Mouse (Mus musculus): ENCODE measurements around the gene Tdrkh. TPM values are rescaled to one million over a fixed set of nuclear protein-coding genes. Genes with fewer than 3 reads are reported as not detected.

Gene Tdrkh
- total RNA-seq, 2 experiments from 2014 or later: 44.1 TPM

DNA sequence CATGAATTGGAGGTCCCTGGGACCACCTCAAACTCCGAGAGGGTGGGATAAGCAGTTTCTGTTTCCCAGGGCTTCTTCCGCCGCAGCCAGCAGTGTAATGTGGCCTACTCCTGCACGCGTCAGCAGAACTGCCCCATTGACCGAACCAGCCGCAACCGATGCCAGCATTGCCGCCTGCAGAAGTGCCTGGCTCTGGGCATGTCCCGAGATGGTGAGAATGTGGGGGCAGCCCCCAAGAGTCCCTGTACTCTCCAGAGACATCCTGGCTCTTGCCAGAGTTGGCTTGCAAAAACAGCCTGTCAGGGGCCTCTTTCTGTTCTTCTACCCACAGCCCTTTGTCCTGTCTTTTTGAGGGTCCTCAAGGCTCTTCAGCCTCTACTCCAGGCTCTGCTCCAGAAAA, 25.7 kb upstream of the Tdrkh start:
- DNase-seq (ENCODE audit: extremely low spot score in 1 of 2, low spot score in 1 of 2): no peak

DNA sequence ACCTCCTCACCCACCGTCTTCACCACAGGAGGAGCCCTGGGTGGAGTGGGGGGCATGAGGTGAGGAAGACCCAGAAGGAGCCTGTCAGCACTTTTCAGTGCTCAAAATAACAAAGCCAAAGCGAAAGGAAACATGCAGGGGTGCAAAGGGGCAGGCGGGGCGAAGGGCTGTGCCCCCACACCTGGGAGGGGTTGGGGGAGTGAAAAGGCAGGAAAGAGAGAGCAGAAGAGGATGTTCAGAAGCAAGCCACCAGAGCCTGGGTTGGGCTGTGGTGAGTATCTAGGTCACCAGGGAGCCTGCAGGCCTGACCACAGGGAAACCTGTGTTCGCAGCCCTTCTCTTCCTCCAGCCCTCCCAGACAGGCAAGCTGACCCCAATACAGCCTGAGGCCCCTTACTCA, 25.0 kb upstream of the Tdrkh start:
- DNase-seq (ENCODE audit: extremely low spot score in 1 of 2, low spot score in 1 of 2): no peak

DNA sequence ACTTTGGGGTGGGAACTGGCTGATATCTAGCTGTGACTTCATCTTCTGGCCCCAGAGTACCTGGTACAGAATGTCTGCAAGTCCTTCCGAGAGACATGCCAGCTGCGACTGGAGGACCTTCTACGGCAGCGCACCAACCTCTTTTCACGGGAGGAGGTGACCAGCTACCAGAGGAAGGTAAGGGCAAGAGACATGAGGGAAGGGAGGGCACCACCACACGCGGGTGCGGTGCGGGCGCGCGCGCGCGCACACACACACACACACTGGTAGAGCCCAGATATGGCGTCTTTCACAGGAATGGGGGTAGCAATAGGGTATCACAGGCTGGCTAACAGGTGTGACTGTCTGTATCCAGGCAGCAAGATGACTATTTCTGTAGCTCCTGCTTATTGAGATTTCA, 23.7 kb upstream of the Tdrkh start:
- DNase-seq (ENCODE audit: extremely low spot score in 1 of 2, low spot score in 1 of 2): no peak

DNA sequence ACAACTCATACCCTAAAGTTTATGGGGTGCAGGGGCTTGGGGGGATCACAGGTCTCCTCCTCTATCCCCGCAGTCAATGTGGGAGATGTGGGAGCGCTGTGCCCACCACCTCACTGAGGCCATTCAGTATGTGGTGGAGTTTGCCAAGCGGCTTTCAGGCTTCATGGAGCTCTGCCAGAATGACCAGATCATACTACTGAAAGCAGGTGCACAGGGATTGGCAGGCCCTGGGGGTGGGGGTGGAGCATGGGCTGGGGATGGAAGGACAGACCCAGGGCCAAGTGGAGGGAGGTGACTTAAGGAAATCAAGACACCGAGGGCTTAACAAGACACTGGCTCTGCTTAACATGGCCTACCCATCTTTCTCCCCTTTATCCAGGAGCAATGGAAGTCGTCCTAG, 22.1 kb upstream of the Tdrkh start:
- no peak for DNase-seq (ENCODE audit: extremely low spot score in 1 of 2, low spot score in 1 of 2)

DNA sequence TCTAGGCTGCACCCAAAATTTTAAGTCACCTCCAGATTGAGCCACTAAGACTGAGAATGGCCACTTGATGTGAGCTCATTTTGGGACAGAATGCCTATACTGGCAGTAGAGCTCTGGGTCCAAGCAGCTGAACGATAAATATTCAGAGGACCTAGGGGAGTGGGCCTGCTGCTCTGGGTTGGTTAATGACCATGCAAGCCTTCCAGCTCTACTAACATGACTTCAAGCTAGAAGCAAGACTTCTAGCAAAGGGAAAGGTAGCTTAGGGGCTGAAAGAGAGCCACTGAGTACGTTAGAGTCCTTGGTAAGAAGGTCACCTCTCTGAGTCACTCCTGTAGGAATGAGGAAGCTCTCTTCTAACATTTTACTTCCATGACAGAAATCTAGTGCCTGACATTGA, 20.9 kb upstream of the Tdrkh start:
- no peak for DNase-seq (ENCODE audit: extremely low spot score in 1 of 2, low spot score in 1 of 2)

DNA sequence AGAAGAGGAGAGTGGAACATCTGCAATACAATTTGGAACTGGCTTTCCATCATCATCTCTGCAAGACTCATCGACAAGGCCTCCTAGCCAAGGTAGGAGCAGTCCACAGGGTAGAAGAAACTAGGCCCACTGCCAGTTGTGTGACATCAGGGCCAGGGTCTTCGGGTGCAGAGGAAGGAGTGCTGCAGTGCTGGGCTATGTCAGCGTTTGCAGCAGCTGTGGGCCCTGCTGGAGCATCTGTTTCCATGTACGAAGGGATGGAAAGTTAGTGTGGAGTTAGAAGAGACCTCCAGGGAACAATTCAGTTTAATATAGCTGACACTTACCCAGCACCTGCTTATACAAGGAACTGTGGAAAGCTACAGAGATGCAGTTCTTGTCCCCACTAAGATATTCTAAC, 20.0 kb upstream of the Tdrkh start:
- no peak for DNase-seq (ENCODE audit: extremely low spot score in 1 of 2, low spot score in 1 of 2)

DNA sequence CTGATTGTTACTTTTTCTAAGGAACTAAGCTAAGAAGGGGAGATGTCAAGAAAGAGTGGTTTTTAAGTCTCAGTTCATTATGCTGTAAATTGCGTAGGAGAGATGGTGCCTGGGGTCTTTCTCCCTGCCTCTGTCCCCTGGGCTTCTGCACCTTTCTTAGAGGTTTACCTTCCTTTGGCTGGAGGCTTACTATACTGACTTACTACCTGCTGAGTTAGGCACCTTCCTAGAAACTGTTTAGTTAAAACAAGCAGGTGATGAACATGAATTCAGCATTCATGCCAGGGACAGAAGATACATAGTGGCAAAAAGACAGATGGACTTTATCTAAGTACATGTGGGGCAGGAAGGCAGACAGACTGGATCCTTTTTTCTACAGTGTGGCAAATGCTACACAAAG, 16.7 kb upstream of the Tdrkh start:
- no peak for DNase-seq (ENCODE audit: extremely low spot score in 1 of 2, low spot score in 1 of 2)

DNA sequence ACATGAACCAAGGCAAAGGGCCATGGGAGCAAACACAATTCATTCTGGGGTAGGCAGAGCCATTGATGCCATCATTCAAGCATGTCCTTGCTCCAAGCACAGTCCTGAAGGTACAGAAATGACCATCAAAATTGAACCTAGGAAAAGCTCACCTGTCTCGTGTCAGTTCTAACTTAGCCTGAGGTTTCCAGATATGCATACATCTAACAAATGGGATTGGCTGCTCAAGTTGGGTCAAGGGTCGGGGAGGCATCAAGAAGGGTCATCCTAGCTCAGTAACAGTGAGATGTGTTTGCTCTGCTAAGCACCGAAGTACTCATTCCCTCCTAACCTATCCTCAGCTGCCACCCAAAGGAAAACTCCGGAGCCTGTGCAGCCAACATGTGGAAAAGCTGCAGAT, 16.2 kb upstream of the Tdrkh start:
- DNase-seq (ENCODE audit: extremely low spot score in 1 of 2, low spot score in 1 of 2): no peak

DNA sequence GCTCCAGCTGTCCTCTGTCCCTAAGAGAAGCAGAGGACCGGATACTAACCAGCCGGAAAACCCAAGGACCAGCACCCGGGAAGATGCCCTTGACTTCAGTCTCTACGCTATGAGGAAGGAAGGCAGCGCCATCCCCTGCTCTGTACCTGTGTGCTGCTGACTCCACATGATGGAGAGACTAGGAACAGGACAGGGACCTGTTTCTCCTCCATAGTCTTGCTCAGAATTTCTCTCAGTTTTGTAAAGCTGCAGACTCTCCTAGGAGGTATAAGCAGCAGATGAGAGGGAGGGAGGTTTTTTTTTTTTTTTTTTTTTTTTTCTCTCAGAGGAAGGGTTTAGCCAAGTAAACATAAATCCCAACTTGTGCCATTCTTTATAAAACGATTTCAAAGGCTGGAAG, 14.9 kb upstream of the Tdrkh start, which contains the start of gene Lingo4:
Gene Lingo4 (plus strand): TSS at position 301 of the 400 bp plus-strand sequence.
- no peak for DNase-seq (ENCODE audit: extremely low spot score in 1 of 2, low spot score in 1 of 2)

DNA sequence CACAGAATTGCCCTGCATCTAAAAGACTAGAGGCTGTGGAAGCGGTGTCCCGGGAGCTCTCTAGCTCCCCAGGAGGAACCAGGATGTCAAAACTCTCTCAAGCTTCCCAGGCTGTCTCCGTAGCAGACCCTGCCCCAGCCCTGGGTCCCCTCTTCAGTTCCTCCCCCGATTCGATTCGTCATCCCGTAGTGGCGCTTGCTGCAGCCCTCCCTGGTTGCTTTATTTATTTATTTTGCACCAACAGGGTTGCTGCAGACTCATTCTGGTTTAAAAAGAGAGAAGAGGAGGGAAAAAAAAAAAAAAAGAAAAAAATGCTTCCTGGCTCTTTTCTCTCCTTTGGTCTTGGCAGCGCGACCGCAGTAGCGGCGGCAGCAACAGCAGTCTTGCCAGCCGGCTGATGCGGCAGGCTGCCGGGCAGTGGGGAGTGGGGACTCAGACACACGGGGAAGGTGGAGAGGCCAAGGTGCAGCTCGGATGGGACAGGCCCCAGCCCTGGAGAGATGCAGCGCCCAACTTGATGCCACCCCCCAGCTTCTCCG, 14.1 kb upstream of the Tdrkh start:
- DNase-seq (ENCODE audit: extremely low spot score in 1 of 2, low spot score in 1 of 2): peak in 1 of 2 experiments; percentile 17

DNA sequence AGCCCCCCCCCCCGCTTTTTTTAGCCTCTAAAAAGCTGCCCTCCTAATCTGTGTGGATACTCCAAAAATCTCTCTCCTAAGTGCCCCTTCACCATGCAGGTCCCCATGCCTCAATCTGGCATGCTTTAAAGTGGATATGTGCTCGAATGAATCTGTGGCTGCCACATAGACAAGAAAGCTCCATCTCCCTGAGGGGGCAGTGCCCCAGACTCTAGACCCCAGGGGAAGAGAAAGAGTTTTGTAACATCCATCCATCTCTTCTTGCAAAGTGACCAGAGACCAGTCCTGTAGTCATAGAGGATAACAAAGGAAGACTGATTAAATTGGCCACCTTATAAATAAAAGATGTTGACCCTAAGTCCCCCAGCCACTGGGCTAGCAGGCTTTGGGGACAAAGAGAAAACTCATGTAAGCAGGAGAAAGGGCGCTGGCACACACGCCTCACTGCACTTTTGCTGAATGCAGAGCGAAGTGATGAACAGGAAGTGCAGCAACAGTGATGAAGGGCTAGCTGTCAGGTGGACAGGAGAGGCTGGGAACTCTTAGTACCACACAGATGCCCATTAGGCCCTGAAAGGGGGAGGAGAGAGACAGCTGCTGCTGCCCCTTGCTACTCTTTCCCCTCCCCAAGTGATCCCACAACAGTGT, 13.3 kb upstream of the Tdrkh start:
- no peak for DNase-seq (ENCODE audit: extremely low spot score in 1 of 2, low spot score in 1 of 2)

DNA sequence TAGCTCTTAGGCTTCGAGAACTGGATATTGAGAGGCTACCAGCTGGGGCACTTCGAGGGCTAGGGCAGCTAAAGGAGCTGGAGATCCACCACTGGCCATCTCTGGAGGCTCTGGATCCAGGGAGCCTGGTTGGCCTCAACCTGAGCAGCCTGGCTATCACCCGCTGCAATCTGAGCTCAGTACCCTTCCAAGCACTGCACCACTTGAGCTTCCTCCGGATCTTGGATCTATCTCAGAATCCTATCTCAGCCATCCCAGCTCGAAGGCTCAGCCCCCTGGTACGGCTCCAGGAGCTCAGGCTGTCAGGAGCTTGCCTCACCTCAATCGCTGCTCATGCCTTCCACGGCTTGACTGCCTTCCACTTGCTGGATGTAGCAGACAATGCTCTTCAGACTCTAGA, 10.6 kb upstream of the Tdrkh start:
- DNase-seq (ENCODE audit: extremely low spot score in 1 of 2, low spot score in 1 of 2): no peak

DNA sequence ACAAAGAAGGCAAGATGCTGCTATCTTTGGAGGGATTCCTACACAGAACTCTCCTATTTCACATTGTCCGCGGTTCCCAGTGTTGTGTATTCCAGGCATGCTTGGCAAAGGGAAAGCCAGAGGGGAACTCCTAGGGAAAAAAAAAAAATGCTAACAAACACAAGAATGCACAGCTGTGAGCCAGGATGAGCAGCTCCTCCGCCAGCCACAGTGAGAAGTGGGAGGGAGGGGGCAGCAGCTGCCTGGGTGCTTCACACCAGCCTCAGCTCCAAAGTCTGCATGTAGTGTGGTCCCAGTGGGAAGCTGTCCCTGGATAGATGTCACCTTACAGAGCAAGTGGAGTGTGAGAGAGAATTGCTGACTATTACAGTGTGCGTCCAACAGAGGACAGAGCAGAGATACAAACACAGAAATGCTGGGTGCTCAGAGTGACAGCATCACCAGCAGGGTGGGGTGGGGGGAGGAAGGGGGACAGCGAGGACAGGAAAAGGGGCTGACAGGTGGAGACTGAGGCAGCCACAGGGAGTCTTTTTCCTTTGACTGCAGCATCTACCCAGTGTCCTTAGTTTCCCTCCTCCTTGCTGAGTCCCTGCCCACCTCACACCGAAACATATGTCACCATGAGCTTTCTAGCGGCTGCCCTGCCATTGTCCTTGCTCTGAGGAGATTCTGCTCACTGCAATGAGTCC, 8.6 kb upstream of the Tdrkh start:
- DNase-seq (ENCODE audit: extremely low spot score in 1 of 2, low spot score in 1 of 2): no peak

DNA sequence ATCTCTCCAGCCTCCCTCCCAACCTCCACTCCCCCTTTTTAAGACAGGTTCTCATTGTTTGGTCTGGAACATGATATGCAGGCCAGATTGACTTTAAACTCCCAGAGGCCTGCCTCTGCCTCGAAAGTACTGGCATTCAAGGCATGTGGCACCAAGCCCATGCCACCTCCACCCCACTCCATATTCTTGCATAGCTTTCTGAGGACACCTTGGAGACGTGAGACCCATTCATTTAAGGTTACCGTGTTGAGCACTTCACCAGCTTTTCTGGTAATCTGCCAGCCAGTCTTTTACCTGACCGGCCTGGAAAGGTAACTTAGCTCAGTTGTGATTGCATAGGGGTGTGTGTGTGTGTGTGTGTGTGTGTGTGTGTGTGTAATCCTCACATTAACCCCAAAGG, 7.5 kb upstream of the Tdrkh start:
- DNase-seq (ENCODE audit: extremely low spot score in 1 of 2, low spot score in 1 of 2): no peak

DNA sequence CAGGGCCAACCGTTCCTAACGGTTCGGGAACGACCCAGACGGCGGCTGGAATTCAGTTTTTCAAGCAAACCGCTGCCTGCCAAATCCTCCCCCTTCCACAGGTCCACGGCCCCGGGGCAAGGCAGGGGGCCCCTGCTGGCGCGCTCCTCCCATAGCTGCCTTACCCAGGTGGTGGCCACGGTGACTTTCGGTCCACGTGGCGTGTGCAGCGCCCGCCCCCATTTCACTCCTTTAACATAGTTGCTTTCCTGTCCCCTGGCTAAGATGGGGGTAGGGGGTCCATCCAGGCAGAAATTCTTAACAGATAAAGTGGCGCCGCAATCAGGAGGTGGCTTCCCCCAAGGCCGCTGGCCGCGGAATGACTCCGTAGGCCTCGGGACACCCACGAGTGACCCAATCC, 543 bp upstream of the Tdrkh start:
- DNase-seq (ENCODE audit: extremely low spot score in 1 of 2, low spot score in 1 of 2): no peak

DNA sequence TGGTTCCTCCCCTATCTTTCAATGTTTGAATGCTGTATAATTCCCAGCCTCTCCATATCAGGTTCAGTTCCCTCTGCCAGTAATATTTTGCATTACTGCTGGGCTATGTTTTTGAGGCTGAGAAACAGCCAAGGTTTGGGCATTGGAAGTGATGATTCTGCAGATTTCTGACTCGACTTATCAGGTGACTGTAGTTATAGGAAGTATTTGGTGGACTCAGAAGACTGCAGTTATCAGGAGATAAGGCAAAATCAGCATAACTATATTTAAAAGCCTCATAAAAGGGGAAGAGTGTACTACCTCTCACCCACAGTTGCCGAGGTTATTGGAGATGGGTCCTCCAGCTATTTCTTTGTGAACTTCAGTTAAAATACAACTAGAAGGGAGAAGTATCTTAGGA, 17.9 kb downstream of the Tdrkh start:
- DNase-seq (ENCODE audit: extremely low spot score in 1 of 2, low spot score in 1 of 2): no peak

DNA sequence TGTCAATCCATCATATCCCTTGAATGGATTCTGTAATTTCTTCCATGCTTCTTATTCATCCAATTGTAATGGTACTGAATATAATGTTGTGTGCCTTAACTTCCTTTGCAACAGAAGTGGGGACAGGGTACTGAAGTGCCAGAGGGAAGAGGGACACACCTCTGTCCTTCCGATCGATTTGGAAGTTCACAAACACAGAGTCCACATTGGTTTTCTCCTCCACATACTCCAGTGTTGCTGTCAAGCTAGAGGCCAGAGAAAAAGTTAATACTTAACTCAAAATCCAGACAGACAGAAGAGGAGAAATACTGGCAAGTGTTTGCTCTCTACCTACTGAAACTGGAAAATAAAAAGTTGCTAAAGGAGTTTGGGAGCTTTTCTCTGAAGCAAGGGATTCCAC, 21.2 kb downstream of the Tdrkh start:
- no peak for DNase-seq (ENCODE audit: extremely low spot score in 1 of 2, low spot score in 1 of 2)

DNA sequence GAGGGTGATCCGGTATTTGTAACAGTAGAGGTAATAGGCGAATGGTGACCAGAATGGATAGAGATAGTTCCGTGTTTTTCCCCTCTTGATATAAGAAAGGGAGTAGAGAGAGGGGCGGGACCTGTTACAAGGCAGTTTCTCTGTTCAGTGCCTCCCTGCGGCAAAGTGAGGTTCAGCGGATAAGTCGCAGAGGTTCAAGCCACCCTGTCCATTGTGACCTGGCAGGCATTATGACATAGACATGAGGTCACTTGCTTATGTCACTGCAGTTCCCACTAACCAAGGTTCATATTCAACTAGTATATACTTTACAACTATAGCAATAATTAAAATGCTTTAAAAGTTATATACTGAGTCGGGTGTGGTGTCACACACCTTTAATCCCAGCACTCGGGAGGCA, 23.3 kb downstream of the Tdrkh start:
- no peak for DNase-seq (ENCODE audit: extremely low spot score in 1 of 2, low spot score in 1 of 2)

DNA sequence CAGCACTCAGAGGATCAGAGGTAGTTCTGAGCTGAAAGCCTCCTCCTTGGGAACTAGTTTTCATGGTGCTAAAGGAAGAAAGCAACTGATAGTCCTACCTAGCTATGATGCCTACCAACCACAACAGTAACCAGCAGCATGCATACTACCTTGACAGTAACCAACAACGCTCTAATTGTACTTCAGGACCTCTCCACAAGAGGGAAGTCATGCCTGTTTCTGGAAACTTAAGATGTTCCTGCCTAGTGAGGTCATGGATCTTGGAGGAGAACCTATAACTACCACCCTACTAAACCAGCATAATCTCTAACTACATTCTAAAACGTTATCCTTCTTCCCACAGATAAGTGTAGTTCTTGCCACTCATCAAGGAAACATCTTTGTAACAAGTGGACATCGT, 28.1 kb downstream of the Tdrkh start:
- DNase-seq (ENCODE audit: extremely low spot score in 1 of 2, low spot score in 1 of 2): no peak

DNA sequence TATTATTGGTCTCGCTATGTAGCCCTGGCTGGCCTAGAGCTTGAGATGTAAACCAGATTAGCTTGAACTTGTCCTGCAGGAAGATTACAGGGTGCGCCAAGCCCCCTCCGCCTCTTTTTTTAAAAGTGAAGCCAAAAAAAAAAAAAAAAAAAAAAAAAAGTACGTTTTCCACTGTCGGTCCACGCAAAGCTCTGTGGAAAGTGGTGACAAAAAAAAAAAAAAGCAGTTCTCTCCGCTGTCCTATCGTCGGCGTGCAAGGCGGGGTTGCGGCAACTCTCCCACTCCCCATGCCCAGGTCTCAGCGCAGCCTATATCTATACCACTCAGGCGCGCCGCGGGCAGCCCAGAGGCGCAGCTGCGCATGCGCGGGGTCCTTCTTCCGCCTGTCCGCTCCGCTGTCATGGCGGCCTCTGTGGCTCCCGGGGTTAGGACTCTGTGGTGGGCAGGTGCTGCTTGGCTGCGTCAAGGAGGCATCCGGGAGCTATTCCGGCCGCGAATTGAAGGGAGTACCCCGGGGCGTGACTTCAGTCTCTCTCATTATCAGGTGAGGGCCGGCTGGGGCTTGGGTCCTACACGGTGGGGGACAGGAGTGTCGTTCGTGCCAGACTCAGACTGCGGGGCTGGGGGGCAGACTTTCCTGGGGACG, 30.0 kb downstream of the Tdrkh start, which contains the start of gene Mrpl9:
Gene Mrpl9 (plus strand): TSS at position 368 of the 646 bp plus-strand sequence.
- DNase-seq (ENCODE audit: extremely low spot score in 1 of 2, low spot score in 1 of 2): peak; percentile 96 to 98

DNA sequence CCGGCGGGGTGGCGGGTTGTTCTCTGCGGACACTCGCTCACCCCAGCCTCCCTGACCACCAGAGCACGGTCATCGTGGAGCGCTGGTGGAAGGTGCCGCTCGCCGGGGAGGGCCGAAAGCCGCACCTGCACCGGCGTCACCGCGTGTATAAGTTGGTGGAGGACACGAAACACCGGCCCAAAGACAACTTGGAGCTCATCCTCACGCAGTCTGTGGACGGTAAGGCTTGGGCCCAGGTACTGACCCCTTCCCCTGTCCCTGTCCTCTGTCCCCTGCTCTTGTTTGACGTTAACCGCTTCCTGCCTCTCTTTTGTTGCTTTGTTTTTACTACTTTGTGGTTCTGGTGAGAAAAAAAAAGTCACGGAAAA, 30.5 kb downstream of the Tdrkh start, which contains the start of gene Oaz3:
Gene Oaz3 (minus strand): TSS at position 319 of the 368 bp plus-strand sequence.
- no peak for DNase-seq (ENCODE audit: extremely low spot score in 1 of 2, low spot score in 1 of 2)

DNA sequence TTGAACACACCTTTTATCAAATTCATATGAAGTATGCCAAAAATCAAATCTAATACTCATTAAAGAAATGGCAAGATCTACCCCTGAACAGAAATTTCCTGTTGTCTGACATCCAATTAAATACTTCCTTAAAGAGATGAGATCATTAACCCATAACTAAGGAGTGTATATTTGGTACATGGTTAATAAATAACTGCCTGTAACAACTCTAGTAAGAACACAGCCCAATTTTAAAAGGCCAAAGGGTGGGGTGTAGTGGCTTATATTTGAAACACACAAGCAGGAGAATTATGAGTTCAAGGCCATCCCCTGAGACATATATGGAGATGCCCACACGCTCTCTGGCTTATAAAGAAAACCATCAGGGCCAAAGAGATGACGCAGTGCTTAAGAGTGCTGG, 36.3 kb downstream of the Tdrkh start:
- no peak for DNase-seq (ENCODE audit: extremely low spot score in 1 of 2, low spot score in 1 of 2)

Data from layer of hippocampus, postnatal 25 days (tissue).